16 mouse cellular contexts compared by ENCODE assay signal in genomic region chr15:85303241-85303640, GRCm38 (mm10).
"Had no signal": no experiment of that assay in that cellular context is flagged by ENCODE, and none has a peak within 500 bp of the region (broad histone marks: within the 10 kb centered on the region; RNA-seq: fewer than 3 reads in every experiment).

No protein-coding gene starts in this region.

- DNase-seq: retina, postnatal 1 day; right cerebral cortex, adult 18-20 months; right cerebral cortex, postnatal 14 days; right cerebral cortex, postnatal 25 days; right cerebral cortex, postnatal 4 days; spleen, adult 18-20 months; thymus, adult 18-20 months; thymus, adult 2 months; thymus, postnatal 14 days; thymus, postnatal 25 days; thymus, postnatal 36 days; thymus, postnatal 4 days had no signal

- H3K27ac ChIP-seq: neural tube, embryonic 13.5 days; neural tube, embryonic 15.5 days; stomach, embryonic 15.5 days; stomach, postnatal 0 days had no signal

- H3K36me3 ChIP-seq: neural tube, embryonic 13.5 days; neural tube, embryonic 15.5 days; stomach, embryonic 15.5 days had no signal

- H3K9me3 ChIP-seq: neural tube, embryonic 15.5 days; stomach, embryonic 15.5 days had no signal

- H3K27me3 ChIP-seq: neural tube, embryonic 13.5 days; neural tube, embryonic 15.5 days; stomach, embryonic 15.5 days had no signal

- H3K9ac ChIP-seq: neural tube, embryonic 13.5 days; neural tube, embryonic 15.5 days; stomach, embryonic 15.5 days had no signal

- H3K4me2 ChIP-seq: neural tube, embryonic 13.5 days; neural tube, embryonic 15.5 days; stomach, embryonic 15.5 days had no signal

- H3K4me3 ChIP-seq: neural tube, embryonic 13.5 days; neural tube, embryonic 15.5 days; stomach, embryonic 15.5 days had no signal
